Mouse (Mus musculus): ENCODE measurements around the gene March6. TPM values are rescaled to one million over a fixed set of nuclear protein-coding genes. Genes with fewer than 3 reads are reported as not detected.

March6 gene
- polyA plus RNA-seq, 1 experiment from 2014 or later, result 31.5 TPM

DNA sequence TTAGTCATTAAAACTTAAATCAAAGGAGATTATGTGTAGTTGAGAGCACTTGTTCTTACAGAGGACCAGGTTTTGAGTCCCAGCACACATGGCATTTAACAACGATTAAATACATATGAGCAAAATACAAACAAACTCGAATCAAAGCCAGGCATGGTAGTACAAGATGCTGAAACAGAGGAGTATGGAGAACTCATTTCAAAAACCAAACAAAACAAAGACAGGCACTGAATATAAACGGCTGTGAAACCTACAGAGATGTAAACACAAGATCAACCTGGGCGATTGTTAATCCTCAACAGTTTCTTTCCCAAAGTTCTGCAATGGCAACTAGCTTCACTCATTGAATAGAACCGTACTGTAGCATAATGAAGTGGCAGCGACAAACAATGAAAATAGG lies 1.8 kb downstream of the March6 start:
- ATAC-seq (replicated peaks; ENCODE audit: low FRiP score), result no peak
- H3K4me3 ChIP-seq (replicated peaks), result peak overlapping the region; percentile 92
- H3K4me2 ChIP-seq, result peak overlapping the region; percentile 64
- no peaks in the 10 kb centered on the region for H3K27me3 ChIP-seq
- WGBS, result 42% methylated on average over 6 of the region's 6 CpGs
- H3K4me1 ChIP-seq, result peaks cover 20% of the 10 kb centered on the region
- no peak overlapping the region for H3K27ac ChIP-seq
- H3K9ac ChIP-seq, result peak overlapping the region; percentile 92
- no peaks in the 10 kb centered on the region for H3K9me3 ChIP-seq (replicated peaks)
- peaks cover 5% of the 10 kb centered on the region; the same call in 1 of the 2 replicates for H3K36me3 ChIP-seq

DNA sequence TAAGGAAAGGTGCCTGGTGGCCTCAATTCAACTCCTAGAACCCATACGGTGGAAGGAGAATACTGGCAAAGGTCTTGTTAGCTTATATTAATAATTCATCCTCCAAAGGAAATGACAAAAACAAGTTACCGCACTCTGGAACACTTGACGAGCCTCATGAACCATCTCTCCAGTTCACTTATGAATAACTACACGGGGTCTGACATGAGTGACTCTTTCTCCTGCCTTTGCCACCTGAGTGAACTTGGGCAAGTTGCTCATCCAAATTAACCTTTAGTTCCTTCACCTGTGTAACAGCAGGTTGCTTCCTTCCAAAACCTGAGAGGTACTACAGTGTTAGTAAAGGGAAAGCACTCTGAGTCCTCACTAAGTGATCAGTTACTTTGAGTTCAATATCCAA lies 2.4 kb downstream of the March6 start:
- WGBS, result 87% methylated on average over 4 of the region's 4 CpGs
- peaks cover 5% of the 10 kb centered on the region; the same call in 1 of the 2 replicates for H3K36me3 ChIP-seq
- H3K27me3 ChIP-seq, result no peaks in the 10 kb centered on the region
- no peak overlapping the region for H3K4me2 ChIP-seq
- no peak for ATAC-seq (replicated peaks; ENCODE audit: low FRiP score)
- H3K9me3 ChIP-seq (replicated peaks), result no peaks in the 10 kb centered on the region
- peaks cover 20% of the 10 kb centered on the region for H3K4me1 ChIP-seq
- no peak overlapping the region for H3K27ac ChIP-seq
- H3K9ac ChIP-seq, result no peak overlapping the region
- H3K4me3 ChIP-seq (replicated peaks), result no peak overlapping the region

DNA sequence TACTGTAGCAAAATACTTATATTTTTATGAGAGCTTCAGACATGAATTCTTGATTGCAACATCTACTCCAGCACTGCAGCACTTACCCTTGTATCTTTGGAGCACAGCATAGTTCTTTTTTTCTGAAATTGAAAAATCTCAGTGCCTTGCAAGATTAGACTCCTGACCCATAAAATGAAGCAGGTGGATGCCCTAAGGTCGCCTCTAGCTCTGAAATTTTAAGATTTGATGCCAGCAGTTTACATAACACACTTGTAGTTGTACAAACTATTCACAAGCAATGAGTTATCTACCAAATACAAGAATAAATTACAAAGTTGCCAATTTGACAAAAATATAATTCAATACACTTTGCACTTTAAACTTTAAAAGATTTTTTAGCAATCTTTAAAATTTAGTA lies 4.4 kb downstream of the March6 start:
- Histone ChIP-seq H3K4me3 (replicated peaks) (no peak overlapping the region), H3K27ac (no peak overlapping the region), H3K4me1 (peaks cover 13% of the 10 kb centered on the region), H3K9ac (no peak overlapping the region), H3K4me2 (no peak overlapping the region), H3K27me3 (no peaks in the 10 kb centered on the region), H3K9me3 (replicated peaks) (no peaks in the 10 kb centered on the region), H3K36me3 (peaks cover 5% of the 10 kb centered on the region; the same call in 1 of the 2 replicates)
- ATAC-seq (replicated peaks; ENCODE audit: low FRiP score), result no peak
- WGBS, result 97% methylated on average over 1 of the region's 1 CpGs

DNA sequence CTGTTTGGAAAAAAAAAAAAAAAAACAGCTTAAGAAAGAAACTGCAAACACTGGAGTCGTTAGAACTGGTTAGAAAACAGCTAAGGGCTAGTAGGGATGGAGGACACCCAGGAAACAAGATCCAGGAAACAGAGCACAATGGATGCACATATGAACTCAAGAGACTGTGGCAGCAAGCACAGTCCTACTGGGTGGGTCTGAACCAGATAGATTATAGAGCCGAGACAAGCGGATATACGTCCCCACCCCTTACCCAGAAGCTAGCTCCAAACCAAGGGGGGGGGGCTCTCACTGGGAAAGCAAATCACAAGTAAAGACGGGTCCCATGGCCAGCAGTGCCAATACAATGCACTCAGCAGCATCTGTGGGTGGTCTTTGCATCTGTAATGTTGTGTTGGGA lies 11.9 kb downstream of the March6 start:
- WGBS, result 86% methylated on average over 5 of the region's 5 CpGs

DNA sequence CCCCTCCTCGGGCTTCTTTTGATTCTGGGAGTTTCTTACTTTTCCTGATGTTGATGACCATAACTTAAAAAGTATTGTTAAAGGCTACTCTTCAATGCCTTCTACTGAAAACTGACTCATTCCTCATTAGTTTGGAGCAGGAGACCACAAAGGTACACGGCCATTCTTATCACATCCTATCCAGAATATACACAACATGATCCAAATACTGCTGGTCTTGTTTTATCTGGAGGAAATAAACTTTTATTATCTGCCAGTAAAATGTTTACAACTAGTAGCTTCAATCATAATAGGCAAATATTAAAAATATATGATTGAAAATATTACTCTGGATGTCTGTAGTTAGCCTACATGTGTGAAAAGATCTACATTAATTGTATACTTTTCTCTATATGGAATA lies 12.5 kb downstream of the March6 start:
- H3K27me3 ChIP-seq, result no peaks in the 10 kb centered on the region
- no peak overlapping the region for H3K4me3 ChIP-seq (replicated peaks)
- H3K9me3 ChIP-seq (replicated peaks), result no peaks in the 10 kb centered on the region
- H3K4me1 ChIP-seq, result no peaks in the 10 kb centered on the region; the same call in 1 of the 2 replicates
- ATAC-seq (replicated peaks; ENCODE audit: low FRiP score), result no peak
- no peak overlapping the region for H3K4me2 ChIP-seq
- no peaks in the 10 kb centered on the region for H3K36me3 ChIP-seq
- WGBS, result 87% methylated on average over 2 of the region's 2 CpGs
- no peak overlapping the region for H3K9ac ChIP-seq
- no peak overlapping the region for H3K27ac ChIP-seq

More for the DNA sequence above, 11.9 kb downstream of the March6 start:
- ATAC-seq (replicated peaks; ENCODE audit: low FRiP score), result no peak
- no peak overlapping the region for H3K4me3 ChIP-seq (replicated peaks)
- no peaks in the 10 kb centered on the region; the same call in 1 of the 2 replicates for H3K4me1 ChIP-seq
- no peaks in the 10 kb centered on the region for H3K9me3 ChIP-seq (replicated peaks)
- no peaks in the 10 kb centered on the region for H3K36me3 ChIP-seq
- no peak overlapping the region for H3K4me2 ChIP-seq
- no peaks in the 10 kb centered on the region for H3K27me3 ChIP-seq
- H3K9ac ChIP-seq, result no peak overlapping the region
- H3K27ac ChIP-seq, result no peak overlapping the region

DNA sequence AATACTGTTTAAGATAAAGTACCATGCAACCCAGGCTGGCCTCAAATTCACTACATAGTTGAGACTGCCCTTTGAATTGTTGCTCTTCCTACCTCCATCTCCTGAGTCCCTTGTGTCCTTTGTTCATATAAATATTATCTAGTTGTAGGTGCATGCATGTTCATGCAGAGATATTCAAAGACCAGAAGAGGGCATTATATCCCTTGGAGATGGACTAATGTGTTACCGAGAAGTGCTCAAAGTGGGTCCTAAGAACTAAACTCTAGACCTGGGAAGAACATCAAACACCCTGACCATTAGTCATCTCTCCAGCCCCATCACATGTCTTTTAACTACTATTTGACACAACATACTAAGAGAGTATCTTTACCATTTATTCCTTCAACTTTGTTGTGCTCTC lies 13.7 kb downstream of the March6 start:
- no peak for ATAC-seq (replicated peaks; ENCODE audit: low FRiP score)
- no peaks in the 10 kb centered on the region for H3K4me1 ChIP-seq
- no peak overlapping the region for H3K4me3 ChIP-seq (replicated peaks)
- H3K27ac ChIP-seq, result no peak overlapping the region
- H3K4me2 ChIP-seq, result no peak overlapping the region
- no peaks in the 10 kb centered on the region for H3K9me3 ChIP-seq (replicated peaks)
- H3K27me3 ChIP-seq, result no peaks in the 10 kb centered on the region
- no peaks in the 10 kb centered on the region for H3K36me3 ChIP-seq
- H3K9ac ChIP-seq, result no peak overlapping the region
- 95% methylated on average over 1 of the region's 1 CpGs for WGBS

DNA sequence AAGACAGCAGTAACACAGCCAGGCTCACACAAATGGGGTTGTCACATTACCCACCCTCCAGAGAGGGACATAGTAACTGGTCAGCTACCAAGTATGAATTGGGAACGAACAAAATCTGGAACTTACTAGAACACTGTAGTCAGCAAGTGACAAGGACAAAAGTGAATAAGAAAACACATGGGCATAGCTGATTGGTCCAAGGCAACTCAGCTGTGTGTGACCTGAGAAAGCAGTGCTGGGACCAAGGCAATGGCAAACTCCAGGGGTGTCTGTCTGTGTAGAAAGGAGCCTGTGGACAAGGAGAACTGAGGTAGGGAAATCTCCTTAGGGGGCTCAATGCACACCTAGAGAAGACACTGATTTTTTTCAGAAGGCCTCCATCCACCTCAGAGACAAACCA lies 19.1 kb downstream of the March6 start:
- H3K9ac ChIP-seq, result no peak overlapping the region
- WGBS, result 84% methylated on average over 1 of the region's 1 CpGs

DNA sequence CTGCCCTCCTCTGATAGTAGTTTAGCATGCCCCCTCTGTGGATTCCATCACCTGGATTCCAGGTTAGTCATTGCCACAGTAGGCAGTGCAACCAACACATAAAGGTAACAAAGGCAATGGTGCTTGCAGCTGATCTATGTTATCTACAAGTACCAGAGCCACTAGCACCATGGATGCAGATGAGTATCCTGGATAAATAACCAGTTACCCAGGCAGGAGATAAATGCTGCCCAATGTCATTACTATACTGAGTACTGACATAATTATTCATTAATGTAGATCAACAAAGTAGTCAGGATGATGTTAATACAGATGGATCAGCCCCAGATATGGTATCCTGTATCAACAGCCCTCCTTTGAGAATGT lies 19.5 kb downstream of the March6 start:
- ATAC-seq (replicated peaks; ENCODE audit: low FRiP score), result no peak
- Histone ChIP-seq H3K4me1 (no peaks in the 10 kb centered on the region), H3K4me3 (replicated peaks) (no peak overlapping the region), H3K27me3 (no peaks in the 10 kb centered on the region), H3K9ac (no peak overlapping the region), H3K4me2 (no peak overlapping the region), H3K36me3 (no peaks in the 10 kb centered on the region), H3K27ac (no peak overlapping the region), H3K9me3 (replicated peaks) (no peaks in the 10 kb centered on the region)

More for the DNA sequence above, 19.1 kb downstream of the March6 start:
- Histone ChIP-seq H3K9me3 (replicated peaks) (no peaks in the 10 kb centered on the region), H3K27me3 (no peaks in the 10 kb centered on the region), H3K4me3 (replicated peaks) (no peak overlapping the region), H3K4me1 (no peaks in the 10 kb centered on the region), H3K27ac (no peak overlapping the region), H3K4me2 (no peak overlapping the region), H3K36me3 (no peaks in the 10 kb centered on the region)
- no peak for ATAC-seq (replicated peaks; ENCODE audit: low FRiP score)

DNA sequence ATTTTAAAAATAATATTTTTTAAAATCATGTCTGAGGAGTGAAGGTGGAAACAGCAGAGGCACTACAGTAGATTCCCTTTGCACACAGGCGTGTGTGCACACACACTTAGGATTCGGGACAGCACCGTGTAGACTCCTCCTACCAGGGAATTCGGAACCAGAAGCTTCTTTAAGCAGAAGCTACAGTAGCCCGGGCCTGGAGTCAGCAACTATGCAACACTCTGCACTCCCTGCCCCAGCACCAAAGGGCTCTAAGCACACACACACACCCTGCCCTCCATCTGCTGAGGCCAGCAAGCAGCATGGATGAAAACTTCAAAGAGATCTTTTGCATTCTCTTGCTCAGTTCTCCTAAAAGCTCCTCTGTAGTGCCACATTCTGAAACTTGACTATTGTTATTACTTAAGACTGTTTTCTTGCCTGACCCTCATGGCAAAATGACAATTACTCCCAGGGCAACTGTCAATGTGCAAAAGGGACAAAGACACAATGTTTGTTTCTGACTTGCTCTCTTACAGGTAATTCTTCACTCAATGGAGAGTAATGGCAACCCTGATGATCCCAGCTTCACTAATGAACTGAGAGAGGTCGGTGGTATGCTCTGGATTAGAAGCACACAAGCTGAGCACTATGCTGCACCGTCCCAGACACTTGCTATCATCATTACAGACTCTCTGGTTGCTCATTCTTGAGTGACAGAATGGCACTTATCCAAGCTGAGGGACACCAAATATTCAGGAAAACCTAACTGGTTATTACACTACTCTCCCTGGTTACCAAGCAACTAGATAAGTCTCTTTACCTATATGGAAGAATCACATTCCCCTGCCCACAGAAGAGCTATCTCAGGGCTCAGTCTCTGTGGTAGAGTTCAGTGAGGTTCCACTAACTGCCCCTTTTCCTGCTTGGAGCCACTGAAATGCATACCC lies 20.1 kb downstream of the March6 start:
- Histone ChIP-seq H3K4me3 (replicated peaks) (no peak overlapping the region), H3K4me2 (no peak overlapping the region), H3K27ac (no peak overlapping the region), H3K27me3 (no peaks in the 10 kb centered on the region), H3K9me3 (replicated peaks) (no peaks in the 10 kb centered on the region), H3K4me1 (no peaks in the 10 kb centered on the region), H3K9ac (no peak overlapping the region), H3K36me3 (peaks cover 4% of the 10 kb centered on the region)
- no peak for ATAC-seq (replicated peaks; ENCODE audit: low FRiP score)
- 69% methylated on average over 7 of the region's 7 CpGs for WGBS

DNA sequence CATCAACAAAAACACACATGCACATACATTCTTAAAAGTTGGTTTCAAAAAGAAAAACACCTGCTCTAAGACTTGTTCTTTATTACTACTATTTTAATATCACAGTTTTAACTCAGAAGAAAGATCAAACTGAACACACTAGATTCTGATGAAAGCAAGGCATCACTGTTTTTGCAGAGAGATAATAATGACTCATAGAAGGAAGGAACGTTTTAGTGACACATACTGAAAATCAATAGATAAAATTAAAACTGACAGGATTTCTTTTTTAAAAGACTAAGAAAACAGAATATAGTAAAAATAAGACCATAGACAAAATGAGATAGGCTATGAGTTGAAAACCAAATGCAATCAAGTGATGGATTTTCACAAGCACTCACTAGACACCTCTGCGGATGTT lies 25.8 kb downstream of the March6 start:
- no peaks in the 10 kb centered on the region for H3K27me3 ChIP-seq
- peaks cover 28% of the 10 kb centered on the region for H3K36me3 ChIP-seq
- no peak overlapping the region for H3K4me3 ChIP-seq (replicated peaks)
- no peaks in the 10 kb centered on the region for H3K9me3 ChIP-seq (replicated peaks)
- ATAC-seq (replicated peaks; ENCODE audit: low FRiP score), result no peak
- H3K4me1 ChIP-seq, result no peaks in the 10 kb centered on the region
- H3K4me2 ChIP-seq, result no peak overlapping the region
- 80% methylated on average over 2 of the region's 2 CpGs for WGBS
- no peak overlapping the region for H3K9ac ChIP-seq
- H3K27ac ChIP-seq, result no peak overlapping the region

DNA sequence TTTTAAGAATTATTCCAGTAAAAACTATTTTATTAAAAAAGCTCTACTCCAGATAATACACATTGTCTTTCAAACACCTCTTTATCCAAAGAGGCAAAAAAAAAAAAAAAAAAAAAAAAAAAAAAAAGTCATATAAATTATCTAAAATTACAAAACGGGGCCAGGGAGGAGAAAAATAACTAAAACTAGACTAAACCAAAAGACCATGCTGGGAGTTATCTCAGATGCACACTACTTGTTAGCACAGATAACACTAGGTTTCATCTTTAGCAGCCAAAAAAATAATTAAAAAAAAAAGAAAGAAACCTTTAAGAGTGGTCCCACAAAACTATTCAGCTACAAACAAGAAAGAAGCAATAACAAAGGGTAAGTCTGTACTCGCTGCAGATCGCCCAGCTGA lies 27.4 kb downstream of the March6 start:
- ATAC-seq (replicated peaks; ENCODE audit: low FRiP score), result no peak
- no peaks in the 10 kb centered on the region for H3K9me3 ChIP-seq (replicated peaks)
- 83% methylated on average over 3 of the region's 3 CpGs for WGBS
- peaks cover 40% of the 10 kb centered on the region for H3K36me3 ChIP-seq
- no peaks in the 10 kb centered on the region for H3K4me1 ChIP-seq
- no peak overlapping the region for H3K4me2 ChIP-seq
- H3K27me3 ChIP-seq, result no peaks in the 10 kb centered on the region
- no peak overlapping the region for H3K27ac ChIP-seq
- no peak overlapping the region for H3K4me3 ChIP-seq (replicated peaks)
- no peak overlapping the region for H3K9ac ChIP-seq

DNA sequence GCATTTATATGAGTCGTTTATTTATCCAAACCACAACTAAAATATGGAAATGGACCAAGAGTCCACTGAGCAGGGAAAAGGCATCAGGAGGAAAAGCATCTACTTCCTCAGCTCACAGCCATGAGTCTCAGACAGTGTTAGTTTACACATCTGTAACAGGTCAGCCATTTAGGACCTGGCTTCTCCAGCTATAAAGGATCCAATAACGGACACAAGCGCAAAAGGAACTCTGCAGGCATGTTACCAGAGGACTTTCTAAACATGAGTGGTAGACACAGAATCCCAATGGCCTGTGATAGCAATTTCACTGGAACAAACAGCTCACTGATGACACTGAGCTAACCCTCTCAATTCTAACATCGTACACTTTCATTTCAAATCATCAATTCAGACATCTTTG lies 27.9 kb downstream of the March6 start:
- 81% methylated on average over 4 of the region's 4 CpGs for WGBS
- Histone ChIP-seq H3K36me3 (peaks cover 44% of the 10 kb centered on the region), H3K4me2 (no peak overlapping the region), H3K4me1 (no peaks in the 10 kb centered on the region), H3K9ac (no peak overlapping the region), H3K9me3 (replicated peaks) (no peaks in the 10 kb centered on the region), H3K4me3 (replicated peaks) (no peak overlapping the region), H3K27me3 (no peaks in the 10 kb centered on the region), H3K27ac (no peak overlapping the region)
- no peak for ATAC-seq (replicated peaks; ENCODE audit: low FRiP score)

DNA sequence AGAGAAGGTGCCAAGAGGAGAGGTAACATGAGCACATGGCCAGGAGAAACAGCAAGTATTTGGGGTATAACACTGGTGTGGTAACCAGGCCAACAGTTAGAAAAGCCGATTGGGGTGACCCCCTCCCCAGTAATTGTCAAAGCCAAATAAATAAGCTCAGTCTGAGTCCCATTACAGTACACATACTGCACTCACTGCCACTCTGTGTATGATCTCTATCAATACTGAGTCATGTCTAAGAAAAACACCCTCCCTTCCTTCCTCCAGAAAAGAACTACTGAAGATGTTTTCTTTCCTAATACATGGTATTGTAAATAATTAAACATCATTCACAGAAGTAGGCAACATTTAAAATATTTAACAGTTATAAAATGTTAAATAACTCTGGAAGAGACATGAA lies 28.5 kb downstream of the March6 start:
- peaks cover 50% of the 10 kb centered on the region for H3K36me3 ChIP-seq
- no peak overlapping the region for H3K4me3 ChIP-seq (replicated peaks)
- 71% methylated on average over 1 of the region's 1 CpGs for WGBS
- no peak for ATAC-seq (replicated peaks; ENCODE audit: low FRiP score)
- H3K27me3 ChIP-seq, result no peaks in the 10 kb centered on the region
- no peaks in the 10 kb centered on the region for H3K9me3 ChIP-seq (replicated peaks)
- no peak overlapping the region for H3K9ac ChIP-seq
- no peaks in the 10 kb centered on the region for H3K4me1 ChIP-seq
- H3K4me2 ChIP-seq, result no peak overlapping the region
- H3K27ac ChIP-seq, result no peak overlapping the region
